Mouse (Mus musculus): ENCODE data around the gene Zfp709. TPM values are rescaled to one million over a fixed set of nuclear protein-coding genes. Genes with fewer than 3 reads are reported as not detected.

The Zfp709 gene
- polyA plus RNA-seq, 1 experiment from 2014 or later = 6.6 TPM

GRCm38 (mm10) chr8:71941776-71942175 is 60.0 kb downstream of the Zfp709 start:
- Histone ChIP-seq H3K9me3 (ENCODE audit: control insufficient read depth, low read length) (no peaks in the 10 kb centered on the region), H3K4me2 (ENCODE audit: low read depth) (no peak overlapping the region), H3K4me1 (ENCODE audit: control insufficient read depth, insufficient read depth, low read length) (no peaks in the 10 kb centered on the region), H3K27me3 (ENCODE audit: control insufficient read depth, insufficient read depth, low read length) (no peaks in the 10 kb centered on the region), H3K9ac (ENCODE audit: low read length) (no peak overlapping the region), H3K4me3 (ENCODE audit: low read depth, low read length) (no peak overlapping the region), H3K27ac (ENCODE audit: low read depth, low read length) (no peak overlapping the region), H3K36me3 (ENCODE audit: control insufficient read depth, insufficient read depth, low read length) (no peaks in the 10 kb centered on the region)
- ATAC-seq (ENCODE audit: insufficient read depth, low FRiP score, low TSS enrichment) (no peak), DNase-seq (ENCODE audit: low spot score) (no peak)
- 94% methylated on average over 1 of the region's 1 CpGs for WGBS

Other genes with a start within 250 kb of the Zfp709 start
- 6.5 and 7.7 TPM in 2 replicates for gene Unc13a, start 210.3 kb upstream of the Zfp709 start, polyA plus RNA-seq (2014; fragmentation: Nextera tagmentation; extraction: Ambion mirVana)
- gene Jak3, start 205.7 kb upstream of the Zfp709 start, polyA plus RNA-seq (2014; fragmentation: Nextera tagmentation; extraction: Ambion mirVana) = 1.6 and 2.0 TPM in 2 replicates
- not detected in 2 replicates for gene Insl3, start 192.8 kb upstream of the Zfp709 start, polyA plus RNA-seq (2014; fragmentation: Nextera tagmentation; extraction: Ambion mirVana)
- 0.33 and 0.59 TPM in 2 replicates for gene B3gnt3, start 180.2 kb upstream of the Zfp709 start, polyA plus RNA-seq (2014; fragmentation: Nextera tagmentation; extraction: Ambion mirVana)
- gene Fcho1, start 156.3 kb upstream of the Zfp709 start, polyA plus RNA-seq (2014; fragmentation: Nextera tagmentation; extraction: Ambion mirVana) = 12.3 and 12.4 TPM in 2 replicates
- 7.2 and 8.1 TPM in 2 replicates for gene Zfp882, start 26.6 kb downstream of the Zfp709 start, polyA plus RNA-seq (2014; fragmentation: Nextera tagmentation; extraction: Ambion mirVana)
- 35.5 and 36.4 TPM in 2 replicates for gene Zfp617, start 26.6 kb downstream of the Zfp709 start, polyA plus RNA-seq (2014; fragmentation: Nextera tagmentation; extraction: Ambion mirVana)
- 22.9 and 23.9 TPM in 2 replicates for gene Zfp961, start 69.0 kb downstream of the Zfp709 start, polyA plus RNA-seq (2014; fragmentation: Nextera tagmentation; extraction: Ambion mirVana)
- 0.36 and 0.92 TPM in 2 replicates for gene Cyp4f18, start 127.6 kb downstream of the Zfp709 start, polyA plus RNA-seq (2014; fragmentation: Nextera tagmentation; extraction: Ambion mirVana)
- gene Olfr372, start 159.2 kb downstream of the Zfp709 start, polyA plus RNA-seq (2014; fragmentation: Nextera tagmentation; extraction: Ambion mirVana) = not detected in 2 replicates
- not detected in 2 replicates for gene Olfr373, start 201.2 kb downstream of the Zfp709 start, polyA plus RNA-seq (2014; fragmentation: Nextera tagmentation; extraction: Ambion mirVana)
- not detected in 2 replicates for gene Olfr374, start 225.0 kb downstream of the Zfp709 start, polyA plus RNA-seq (2014; fragmentation: Nextera tagmentation; extraction: Ambion mirVana)

Data from neural tube, embryonic 11.5 days (tissue).